Mouse (Mus musculus): Measurements from ENCODE around the gene Hist2h2be. TPM values are rescaled to one million over a fixed set of nuclear protein-coding genes. Genes with fewer than 3 reads are reported as not detected.
"Not testable (repeated sequence)": the region's sequence is repeated elsewhere in the genome, so short reads cannot be mapped to it uniquely, and the experiment has no call there.

Hist2h2be gene
- total and polyA plus RNA-seq, 2 experiments from 2014 or later: 2.9 to 12.7 TPM

DNA sequence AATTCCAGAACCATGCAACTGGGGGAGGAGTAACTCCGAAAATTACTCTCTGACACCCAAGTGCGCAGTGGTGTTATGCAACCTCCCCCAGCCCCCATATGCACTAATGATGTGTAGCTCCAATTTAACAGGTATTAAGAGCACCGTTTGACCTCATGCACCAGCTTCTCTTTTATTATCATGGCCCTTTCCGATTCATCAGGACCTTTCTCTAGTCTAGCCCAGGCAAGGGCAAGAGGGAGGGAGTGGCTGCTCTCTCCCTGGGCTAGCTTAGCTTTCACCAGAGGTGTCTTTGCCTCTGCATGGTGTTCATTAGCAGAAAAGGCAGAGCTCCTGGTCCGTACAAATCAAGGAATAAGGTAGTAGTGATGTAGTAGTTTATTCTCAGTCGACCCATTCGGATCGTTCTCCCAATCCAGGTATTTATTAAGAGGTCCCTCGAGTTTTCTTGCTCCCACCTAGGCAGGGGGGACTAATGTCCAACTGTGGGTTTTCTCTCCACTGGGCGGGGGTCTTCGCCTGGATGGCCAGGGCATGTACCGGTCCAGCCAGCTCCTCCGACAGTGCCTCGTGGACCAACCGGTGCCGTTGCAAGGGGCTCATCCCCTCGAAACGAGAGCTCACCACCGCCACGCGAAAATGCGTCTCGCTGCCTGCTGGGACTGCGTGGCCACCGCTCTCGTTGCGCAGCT is 24.3 kb upstream of the Hist2h2be start:
- no peak for TF ChIP-seq CTCF (IDR thresholded peaks at IDR 0.05)
- ATAC-seq (ENCODE audit: low FRiP score) (peak; percentile 8; the same call in 1 of the 2 replicates), DNase-seq (ENCODE audit: low spot score) (no peak)
- Histone ChIP-seq H3K4me1 (ENCODE audit: insufficient read depth, low read length) (peaks cover 8% of the 10 kb centered on the region; the same call in 1 of the 2 replicates), H3K4me3 (ENCODE audit: low read depth, low read length) (peak overlapping the region; percentile 59), H3K27me3 (ENCODE audit: insufficient read depth, low read length) (no peaks in the 10 kb centered on the region), H3K27ac (ENCODE audit: low read depth, low read length) (peak overlapping the region; percentile 100), H3K9me3 (ENCODE audit: low read length) (no peaks in the 10 kb centered on the region), H3K4me2 (ENCODE audit: low read depth, low read length, poor library complexity, severe bottlenecking) (peak overlapping the region; percentile 92), H3K36me3 (ENCODE audit: insufficient read depth, low read length) (peaks cover 24% of the 10 kb centered on the region), H3K9ac (replicated peaks; ENCODE audit: low read length, poor library complexity, severe bottlenecking) (peak overlapping the region; percentile 86)
- WGBS: 19% methylated on average over 27 of the region's 27 CpGs

- H3K36me3 ChIP-seq (ENCODE audit: insufficient read depth, low read length): peaks cover 24% of the 10 kb centered on the region
- WGBS: under 1% methylated on average over 50 of the region's 50 CpGs
- peak overlapping the region; percentile 100 for H3K27ac ChIP-seq (ENCODE audit: low read depth, low read length)
- H3K4me3 ChIP-seq (ENCODE audit: low read depth, low read length): peak overlapping the region; percentile 59
- peak; percentile 44 for TF ChIP-seq CTCF (IDR thresholded peaks at IDR 0.05)
- peak overlapping the region; percentile 86 for H3K9ac ChIP-seq (replicated peaks; ENCODE audit: low read length, poor library complexity, severe bottlenecking)
- peak; percentile 97 for DNase-seq (ENCODE audit: low spot score)
- peak; percentile 93 for ATAC-seq (ENCODE audit: low FRiP score)
- H3K4me1 ChIP-seq (ENCODE audit: insufficient read depth, low read length): peaks cover 8% of the 10 kb centered on the region; the same call in 1 of the 2 replicates
- no peaks in the 10 kb centered on the region for H3K9me3 ChIP-seq (ENCODE audit: low read length)
- peak overlapping the region; percentile 92 for H3K4me2 ChIP-seq (ENCODE audit: low read depth, low read length, poor library complexity, severe bottlenecking)
- no peaks in the 10 kb centered on the region for H3K27me3 ChIP-seq (ENCODE audit: insufficient read depth, low read length)
Observed at GRCm38 (mm10) chr3:96197129-96197749, 23.7 kb upstream of the Hist2h2be start.

- Histone ChIP-seq H3K4me3 (ENCODE audit: low read depth, low read length) (peak overlapping the region; percentile 59; the same call in 1 of the 2 replicates), H3K4me1 (ENCODE audit: insufficient read depth, low read length) (peaks cover 8% of the 10 kb centered on the region; the same call in 1 of the 2 replicates), H3K9me3 (ENCODE audit: low read length) (no peaks in the 10 kb centered on the region), H3K27ac (ENCODE audit: low read depth, low read length) (peak overlapping the region; percentile 100), H3K27me3 (ENCODE audit: insufficient read depth, low read length) (no peaks in the 10 kb centered on the region), H3K4me2 (ENCODE audit: low read depth, low read length, poor library complexity, severe bottlenecking) (peak overlapping the region; percentile 92), H3K9ac (replicated peaks; ENCODE audit: low read length, poor library complexity, severe bottlenecking) (peak overlapping the region; percentile 20), H3K36me3 (ENCODE audit: insufficient read depth, low read length) (peaks cover 14% of the 10 kb centered on the region)
- 7% methylated on average over 6 of the region's 6 CpGs for WGBS
- ATAC-seq (ENCODE audit: low FRiP score) (peak; percentile 38; the same call in 1 of the 2 replicates), DNase-seq (ENCODE audit: low spot score) (peak; percentile 47)
- no peak for TF ChIP-seq CTCF (IDR thresholded peaks at IDR 0.05)
Observed at GRCm38 (mm10) chr3:96198181-96198580, 22.7 kb upstream of the Hist2h2be start.

DNA sequence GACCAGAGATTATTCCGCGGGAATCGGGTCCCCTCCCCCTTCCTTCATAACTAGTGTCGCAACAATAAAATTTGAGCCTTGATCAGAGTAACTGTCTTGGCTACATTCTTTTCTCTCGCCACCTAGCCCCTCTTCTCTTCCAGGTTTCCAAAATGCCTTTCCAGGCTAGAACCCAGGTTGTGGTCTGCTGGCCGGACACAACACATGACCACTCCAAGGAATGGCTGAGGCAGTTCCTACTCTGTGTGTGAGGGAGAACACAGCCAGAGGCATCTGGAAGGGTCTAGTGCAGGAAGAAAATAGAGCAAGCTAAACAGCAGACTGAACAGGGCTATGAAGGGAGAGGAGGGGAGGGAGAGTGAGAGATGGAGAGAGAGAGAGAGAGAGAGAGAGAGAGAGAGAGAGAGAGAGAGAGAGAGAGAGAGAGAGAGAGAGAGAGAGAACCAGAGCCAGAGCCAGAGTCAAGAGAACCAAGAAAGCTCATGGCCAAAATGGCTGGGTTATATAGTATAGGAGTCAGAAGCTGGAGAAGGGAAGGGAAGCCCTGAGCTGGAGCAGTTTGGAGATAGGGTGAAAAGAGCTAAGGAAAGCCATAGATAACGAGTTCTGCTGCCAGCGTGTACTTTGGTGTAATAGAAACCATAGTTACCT is 22.2 kb upstream of the Hist2h2be start:
- not testable (repeated sequence) for H3K36me3 ChIP-seq (ENCODE audit: insufficient read depth, low read length); H3K4me1 ChIP-seq (ENCODE audit: insufficient read depth, low read length); ATAC-seq (ENCODE audit: low FRiP score); H3K9ac ChIP-seq (replicated peaks; ENCODE audit: low read length, poor library complexity, severe bottlenecking); H3K27me3 ChIP-seq (ENCODE audit: insufficient read depth, low read length); H3K9me3 ChIP-seq (ENCODE audit: low read length); DNase-seq (ENCODE audit: low spot score); H3K4me3 ChIP-seq (ENCODE audit: low read depth, low read length)
- Histone ChIP-seq H3K4me2 (ENCODE audit: low read depth, low read length, poor library complexity, severe bottlenecking) (peak overlapping the region; percentile 30; the same call in 1 of the 2 replicates), H3K27ac (ENCODE audit: low read depth, low read length) (0 out of 2 replicates have a peak overlapping the region, but pooled peaks have one; percentile 18)
- WGBS: 31% methylated on average over 7 of the region's 8 CpGs

GRCm38 (mm10) chr3:96199731-96200130 is 21.2 kb upstream of the Hist2h2be start:
- WGBS: 75% methylated on average over 2 of the region's 2 CpGs

More at GRCm38 (mm10) chr3:96199731-96200130, 21.2 kb upstream of the Hist2h2be start:
- no peak for DNase-seq (ENCODE audit: low spot score)
- Histone ChIP-seq H3K4me2 (ENCODE audit: low read depth, low read length, poor library complexity, severe bottlenecking) (no peak overlapping the region), H3K9me3 (ENCODE audit: low read length) (no peaks in the 10 kb centered on the region), H3K27me3 (ENCODE audit: insufficient read depth, low read length) (no peaks in the 10 kb centered on the region), H3K27ac (ENCODE audit: low read depth, low read length) (no peak overlapping the region), H3K4me1 (ENCODE audit: insufficient read depth, low read length) (peaks cover 8% of the 10 kb centered on the region; the same call in 1 of the 2 replicates), H3K9ac (replicated peaks; ENCODE audit: low read length, poor library complexity, severe bottlenecking) (no peak overlapping the region), H3K4me3 (ENCODE audit: low read depth, low read length) (no peak overlapping the region), H3K36me3 (ENCODE audit: insufficient read depth, low read length) (no peaks in the 10 kb centered on the region)
- TF ChIP-seq CTCF (IDR thresholded peaks at IDR 0.05): no peak
- no peak for ATAC-seq (ENCODE audit: low FRiP score)
